Mouse (Mus musculus): Measurements from ENCODE around the gene Rbpj. TPM values are rescaled to one million over a fixed set of nuclear protein-coding genes. Genes with fewer than 3 reads are reported as not detected.

Gene Rbpj
- polyA plus RNA-seq, 1 experiment, result 16.0 TPM

DNA sequence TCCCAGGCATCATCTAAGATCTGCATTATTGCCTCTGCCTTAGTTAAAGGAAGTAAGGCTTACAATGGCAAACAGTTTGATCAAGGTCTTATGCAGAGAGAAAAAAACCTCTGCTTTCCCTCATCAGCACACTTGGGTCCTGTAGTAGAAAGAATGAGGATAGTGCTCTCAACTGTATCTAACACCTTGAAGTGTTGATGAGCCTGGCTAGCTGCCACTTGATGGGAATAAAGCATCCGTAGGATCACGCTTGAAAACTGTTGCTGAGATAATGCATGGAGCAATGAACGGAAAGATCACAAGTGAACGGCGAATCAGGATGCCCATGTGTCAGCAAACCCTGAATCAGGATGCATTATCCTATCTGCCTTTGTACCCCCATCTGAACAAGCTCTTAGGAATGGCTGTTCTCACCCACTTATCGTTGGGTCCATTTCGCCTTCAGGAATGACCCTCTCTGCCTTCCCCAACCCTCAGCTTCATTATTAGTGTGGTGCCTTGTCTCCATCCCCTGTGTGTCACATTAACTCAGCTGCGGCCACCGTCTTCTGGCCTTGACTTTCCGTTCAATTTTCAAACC lies 54.1 kb downstream of the Rbpj start:
- H3K27me3 ChIP-seq (ENCODE audit: control insufficient read depth, insufficient read depth, insufficient read length), result no peaks in the 10 kb centered on the region
- no peaks in the 10 kb centered on the region for H3K79me2 ChIP-seq (ENCODE audit: control insufficient read depth, insufficient read depth)
- H3K4me3 ChIP-seq, result no peak overlapping the region
- TF ChIP-seq SRF (IDR thresholded peaks at IDR 0.05; ENCODE audit: control insufficient read depth, insufficient read length, low read depth) (no peak), E2F4 (IDR thresholded peaks at IDR 0.05; ENCODE audit: insufficient read depth) (no peak), USF1 (IDR thresholded peaks at IDR 0.05; ENCODE audit: low read depth) (no peak), POLR2AphosphoS2 (IDR thresholded peaks at IDR 0.05; ENCODE audit: insufficient read length, low read depth) (no peak), MYOD1 (IDR thresholded peaks at IDR 0.05; ENCODE audit: control insufficient read depth in 1 of 3, insufficient read length in 2 of 3, low read depth in 2 of 3) (no peak), REST (IDR thresholded peaks at IDR 0.05; ENCODE audit: insufficient read depth, insufficient read length) (no peak), TCF3 (IDR thresholded peaks at IDR 0.05; ENCODE audit: insufficient read length, low read depth) (no peak), POLR2A (IDR thresholded peaks at IDR 0.05; ENCODE audit: insufficient read length, low read depth) (no peak), MYOG (IDR thresholded peaks at IDR 0.05; ENCODE audit: control insufficient read depth in 1 of 3, insufficient read depth in 1 of 3, insufficient read length in 2 of 3, low read depth in 2 of 3) (no peak), TCF12 (IDR thresholded peaks at IDR 0.05; ENCODE audit: insufficient read depth, poor library complexity, severe bottlenecking) (no peak), CEBPB (IDR thresholded peaks at IDR 0.05; ENCODE audit: insufficient read depth, poor library complexity, severe bottlenecking) (no peak), MAX (IDR thresholded peaks at IDR 0.05; ENCODE audit: low read depth) (no peak)
- no peaks in the 10 kb centered on the region for H3K36me3 ChIP-seq (ENCODE audit: control insufficient read depth, insufficient read depth)
- H3ac ChIP-seq (ENCODE audit: control insufficient read depth, insufficient read length), result no peak overlapping the region
- no peak overlapping the region for H3K4me2 ChIP-seq (ENCODE audit: low read depth)

DNA sequence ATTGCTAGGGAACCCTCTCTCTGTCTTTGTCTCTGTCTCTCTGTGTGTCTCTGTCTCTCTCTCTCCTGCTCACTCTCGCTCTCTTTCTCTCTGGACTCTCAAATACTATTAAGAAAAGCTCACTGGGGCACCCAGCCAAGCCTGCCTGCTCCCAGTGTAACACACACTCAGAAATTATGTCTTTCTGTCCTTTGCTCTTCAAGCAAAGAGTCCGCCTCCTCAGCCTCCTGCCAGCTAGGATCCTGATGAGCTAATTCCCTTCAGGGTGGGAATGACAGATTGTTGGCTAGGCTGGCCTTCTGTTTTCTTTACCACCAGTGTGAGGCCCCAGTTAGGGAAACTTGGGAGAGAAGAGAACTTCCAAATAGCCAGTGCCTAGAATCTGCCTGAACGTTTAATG lies 57.1 kb downstream of the Rbpj start:
- Histone ChIP-seq H3K36me3 (ENCODE audit: control insufficient read depth, insufficient read depth) (no peaks in the 10 kb centered on the region), H3K27me3 (ENCODE audit: control insufficient read depth, insufficient read depth, insufficient read length) (no peaks in the 10 kb centered on the region), H3ac (ENCODE audit: control insufficient read depth, insufficient read length) (no peak overlapping the region), H3K4me2 (ENCODE audit: low read depth) (peak overlapping the region; percentile 70), H3K4me3 (no peak overlapping the region), H3K79me2 (ENCODE audit: control insufficient read depth, insufficient read depth) (no peaks in the 10 kb centered on the region)
- TF ChIP-seq USF1 (IDR thresholded peaks at IDR 0.05; ENCODE audit: low read depth) (no peak), MYOD1 (IDR thresholded peaks at IDR 0.05; ENCODE audit: control insufficient read depth in 1 of 3, insufficient read length in 2 of 3, low read depth in 2 of 3) (no peak), MYOG (IDR thresholded peaks at IDR 0.05; ENCODE audit: control insufficient read depth in 1 of 3, insufficient read depth in 1 of 3, insufficient read length in 2 of 3, low read depth in 2 of 3) (no peak), TCF3 (IDR thresholded peaks at IDR 0.05; ENCODE audit: insufficient read length, low read depth) (no peak), TCF12 (IDR thresholded peaks at IDR 0.05; ENCODE audit: insufficient read depth, poor library complexity, severe bottlenecking) (no peak), POLR2AphosphoS2 (IDR thresholded peaks at IDR 0.05; ENCODE audit: insufficient read length, low read depth) (no peak), REST (IDR thresholded peaks at IDR 0.05; ENCODE audit: insufficient read depth, insufficient read length) (no peak), E2F4 (IDR thresholded peaks at IDR 0.05; ENCODE audit: insufficient read depth) (no peak), POLR2A (IDR thresholded peaks at IDR 0.05; ENCODE audit: insufficient read length, low read depth) (no peak), MAX (IDR thresholded peaks at IDR 0.05; ENCODE audit: low read depth) (no peak), CEBPB (IDR thresholded peaks at IDR 0.05; ENCODE audit: insufficient read depth, poor library complexity, severe bottlenecking) (no peak), SRF (IDR thresholded peaks at IDR 0.05; ENCODE audit: control insufficient read depth, insufficient read length, low read depth) (no peak)

GRCm38 (mm10) chr5:53524162-53524561 lies 58.2 kb downstream of the Rbpj start:
- H3K79me2 ChIP-seq (ENCODE audit: control insufficient read depth, insufficient read depth), result no peaks in the 10 kb centered on the region
- H3K27me3 ChIP-seq (ENCODE audit: control insufficient read depth, insufficient read depth, insufficient read length), result no peaks in the 10 kb centered on the region
- TF ChIP-seq TCF12 (IDR thresholded peaks at IDR 0.05; ENCODE audit: insufficient read depth, poor library complexity, severe bottlenecking) (no peak), CEBPB (IDR thresholded peaks at IDR 0.05; ENCODE audit: insufficient read depth, poor library complexity, severe bottlenecking) (no peak), MYOD1 (IDR thresholded peaks at IDR 0.05; ENCODE audit: control insufficient read depth in 1 of 3, insufficient read length in 2 of 3, low read depth in 2 of 3) (no peak), USF1 (IDR thresholded peaks at IDR 0.05; ENCODE audit: low read depth) (no peak), MAX (IDR thresholded peaks at IDR 0.05; ENCODE audit: low read depth) (no peak), E2F4 (IDR thresholded peaks at IDR 0.05; ENCODE audit: insufficient read depth) (no peak), POLR2A (IDR thresholded peaks at IDR 0.05; ENCODE audit: insufficient read length, low read depth) (no peak), MYOG (IDR thresholded peaks at IDR 0.05; ENCODE audit: control insufficient read depth in 1 of 3, insufficient read depth in 1 of 3, insufficient read length in 2 of 3, low read depth in 2 of 3) (no peak), POLR2AphosphoS2 (IDR thresholded peaks at IDR 0.05; ENCODE audit: insufficient read length, low read depth) (no peak), TCF3 (IDR thresholded peaks at IDR 0.05; ENCODE audit: insufficient read length, low read depth) (no peak), REST (IDR thresholded peaks at IDR 0.05; ENCODE audit: insufficient read depth, insufficient read length) (no peak), SRF (IDR thresholded peaks at IDR 0.05; ENCODE audit: control insufficient read depth, insufficient read length, low read depth) (no peak)
- no peaks in the 10 kb centered on the region for H3K36me3 ChIP-seq (ENCODE audit: control insufficient read depth, insufficient read depth)
- H3K4me3 ChIP-seq, result no peak overlapping the region
- no peak overlapping the region for H3ac ChIP-seq (ENCODE audit: control insufficient read depth, insufficient read length)
- no peak overlapping the region for H3K4me2 ChIP-seq (ENCODE audit: low read depth)

- H3K4me3 ChIP-seq, result no peak overlapping the region
- TF ChIP-seq TCF12 (IDR thresholded peaks at IDR 0.05; ENCODE audit: insufficient read depth, poor library complexity, severe bottlenecking), result no peak
- TF ChIP-seq MYOG (IDR thresholded peaks at IDR 0.05; ENCODE audit: control insufficient read depth in 1 of 3, insufficient read depth in 1 of 3, insufficient read length in 2 of 3, low read depth in 2 of 3), result no peak
- TF ChIP-seq POLR2AphosphoS2 (IDR thresholded peaks at IDR 0.05; ENCODE audit: insufficient read length, low read depth), result no peak
- no peak for TF ChIP-seq REST (IDR thresholded peaks at IDR 0.05; ENCODE audit: insufficient read depth, insufficient read length)
- no peak for TF ChIP-seq USF1 (IDR thresholded peaks at IDR 0.05; ENCODE audit: low read depth)
- TF ChIP-seq POLR2A (IDR thresholded peaks at IDR 0.05; ENCODE audit: insufficient read length, low read depth), result no peak
- no peak for TF ChIP-seq E2F4 (IDR thresholded peaks at IDR 0.05; ENCODE audit: insufficient read depth)
- no peaks in the 10 kb centered on the region for H3K36me3 ChIP-seq (ENCODE audit: control insufficient read depth, insufficient read depth)
- no peak overlapping the region for H3ac ChIP-seq (ENCODE audit: control insufficient read depth, insufficient read length)
- no peaks in the 10 kb centered on the region for H3K79me2 ChIP-seq (ENCODE audit: control insufficient read depth, insufficient read depth)
- H3K27me3 ChIP-seq (ENCODE audit: control insufficient read depth, insufficient read depth, insufficient read length), result no peaks in the 10 kb centered on the region
- H3K4me2 ChIP-seq (ENCODE audit: low read depth), result no peak overlapping the region
These were observed 58.9 kb downstream of the Rbpj start for GRCm38 (mm10) chr5:53524831-53525230.

Measured in myocyte (in vitro differentiated cells).